Mouse (Mus musculus): ENCODE measurements at regions not wholly inside any gene's neighbourhood (a gene's known extent, or its start where the extent isn't known, plus 50 kb on each side); places are given as distances from the start of the nearest gene placed in this dataset.

- TF ChIP-seq CTCF (conservative IDR thresholded peaks at IDR 0.05; ENCODE audit: insufficient read depth, insufficient read length, low read depth, low read length) (no peak), POLR2A (IDR thresholded peaks at IDR 0.05; ENCODE audit: low read depth, low read length) (no peak)
Measured at GRCm38 (mm10) chr13:52188605-52189003, 342.1 kb downstream of the Gadd45g start.
